Mouse (Mus musculus) heart, embryonic 11.5 days (tissue): Measurements from ENCODE around the gene Ppl. TPM values are rescaled to one million over a fixed set of nuclear protein-coding genes. Genes with fewer than 3 reads are reported as not detected.

Experiments
- ATAC-seq: fragments of 200-750 bp; cut with Nextera tagmentation; replicated peaks from 2 replicates; pipeline ENCODE4 v1.8.0; 2017; ENCODE audit warnings: moderate library complexity; ENCODE audit not compliant: insufficient number of reproducible peaks, low FRiP score, low TSS enrichment
- H3K27ac ChIP-seq: fragments of 300-500 bp; sonication (generic); 2 replicates; pipeline ENCODE4 v1.5.1; 2014; ENCODE audit warnings: mild to moderate bottlenecking, low read depth, low read length
- H3K27me3 ChIP-seq: fragments of 300-500 bp; sonication (generic); 2 replicates; pipeline ENCODE4 v1.6.1; 2014; ENCODE audit warnings: mild to moderate bottlenecking, low read length, mixed read lengths; ENCODE audit not compliant: control insufficient read depth, insufficient read depth
- H3K36me3 ChIP-seq: fragments of 300-500 bp; sonication (generic); 2 replicates; pipeline ENCODE4 v1.6.1; 2014; ENCODE audit warnings: mild to moderate bottlenecking, low read length, moderate library complexity, mixed read lengths; ENCODE audit not compliant: control insufficient read depth, insufficient read depth
- H3K4me1 ChIP-seq: fragments of 300-500 bp; sonication (generic); 2 replicates; pipeline ENCODE4 v1.6.1; 2014; ENCODE audit warnings: low read length; ENCODE audit not compliant: control insufficient read depth, insufficient read depth
- H3K4me2 ChIP-seq: fragments of 300-500 bp; sonication (generic); 2 replicates; pipeline ENCODE4 v1.6.1; 2014; ENCODE audit warnings: mild to moderate bottlenecking, moderate library complexity
- H3K4me3 ChIP-seq: fragments of 300-500 bp; sonication (generic); 2 replicates; pipeline ENCODE4 v1.5.1; 2014; ENCODE audit warnings: low read depth, low read length
- H3K9ac ChIP-seq: fragments of 300-500 bp; sonication (generic); 2 replicates; pipeline ENCODE4 v1.6.1; 2014; ENCODE audit warnings: mild to moderate bottlenecking, low read depth, low read length, moderate library complexity
- H3K9me3 ChIP-seq: fragments of 300-500 bp; sonication (generic); replicated peaks from 2 replicates; pipeline ENCODE4 v1.6.1; 2016; ENCODE audit warnings: low read length; ENCODE audit not compliant: control insufficient read depth
- WGBS: fragments of 180-500 bp; shearing (Covaris S2); extraction: QIAGEN DNeasy Blood & Tissue Kit; methylation state at CpG from one replicate; pipeline ENCODE4 v1.1.7; 2014; ENCODE audit not compliant: insufficient replicate concordance; 5-methylcytosine and 5-hydroxymethylcytosine counted together
- polyA plus RNA-seq: library from polyadenylated mRNA; unstranded; fragments of >200 nt; fragmentation: Nextera tagmentation; extraction: Ambion mirVana; gene quantifications from 2 replicates; pipeline ENCODE4 v1.2.1, GENCODE M21; 2014

Ppl gene
- polyA plus RNA-seq, 1 experiment from 2014 or later: 1.3 TPM

DNA sequence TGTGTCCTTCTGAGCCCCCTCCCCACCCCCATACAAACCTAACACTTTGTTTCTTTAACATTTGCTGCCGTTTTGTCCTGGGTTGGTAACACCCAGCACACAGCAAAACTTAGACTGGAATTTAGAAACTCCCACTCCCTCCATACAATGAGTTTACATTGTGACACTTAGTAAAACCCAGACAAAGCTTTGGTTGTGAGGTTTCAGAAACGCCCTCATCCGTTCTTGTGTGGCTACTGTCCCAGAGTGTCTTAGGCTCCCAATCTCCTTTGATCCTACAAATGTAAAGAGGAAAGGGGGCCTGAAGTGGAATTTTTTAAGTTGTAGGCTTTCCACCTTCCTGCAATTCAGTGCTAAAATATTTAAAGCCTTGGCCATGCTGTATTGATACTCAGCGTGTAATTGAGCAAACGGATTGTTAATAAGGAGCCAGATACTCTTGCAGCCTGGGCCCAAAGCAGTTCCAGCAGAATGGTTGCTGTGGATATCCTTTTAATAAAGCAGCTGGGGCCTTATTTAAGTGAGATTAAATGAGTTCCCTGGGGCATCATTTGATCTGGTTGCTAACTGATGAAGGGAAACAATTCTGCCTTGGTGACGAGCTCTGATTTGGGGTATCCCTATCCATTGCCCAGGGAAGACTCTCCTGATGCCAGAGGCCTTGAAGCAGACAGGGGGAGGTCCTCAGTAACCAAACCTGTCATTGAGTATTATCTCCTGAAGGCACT, 21.2 kb upstream of the Ppl start:
- no peak overlapping the region for H3K4me3 ChIP-seq
- H3K9ac ChIP-seq: no peak overlapping the region
- H3K27me3 ChIP-seq: peaks cover 9% of the 10 kb centered on the region; the same call in 1 of the 2 replicates
- WGBS: 59% methylated on average over 6 of the region's 6 CpGs
- no peak overlapping the region for H3K4me2 ChIP-seq
- no peaks in the 10 kb centered on the region for H3K4me1 ChIP-seq
- no peaks in the 10 kb centered on the region for H3K36me3 ChIP-seq
- H3K27ac ChIP-seq: no peak overlapping the region
- ATAC-seq: no peak
- no peaks in the 10 kb centered on the region for H3K9me3 ChIP-seq

DNA sequence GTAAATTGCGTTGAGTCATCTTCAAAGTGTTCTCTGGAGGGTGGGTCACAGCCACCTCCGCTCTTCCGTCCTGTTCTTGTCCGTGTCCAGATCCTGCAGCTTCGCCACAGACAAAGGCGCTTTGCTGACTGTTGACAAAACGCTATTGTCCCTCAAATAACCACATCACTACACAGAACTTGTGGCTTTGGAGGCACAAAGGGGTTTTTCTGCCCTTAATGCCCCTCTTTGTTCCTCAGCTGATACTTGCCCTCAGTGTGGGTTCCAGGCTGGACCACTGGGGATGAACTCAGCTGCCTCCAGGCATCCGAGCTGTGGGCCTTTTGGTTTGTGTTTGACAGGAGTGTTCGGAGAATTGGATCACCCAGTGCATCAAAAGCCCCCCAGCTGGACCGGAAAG, 18.3 kb upstream of the Ppl start:
- ATAC-seq: no peak

DNA sequence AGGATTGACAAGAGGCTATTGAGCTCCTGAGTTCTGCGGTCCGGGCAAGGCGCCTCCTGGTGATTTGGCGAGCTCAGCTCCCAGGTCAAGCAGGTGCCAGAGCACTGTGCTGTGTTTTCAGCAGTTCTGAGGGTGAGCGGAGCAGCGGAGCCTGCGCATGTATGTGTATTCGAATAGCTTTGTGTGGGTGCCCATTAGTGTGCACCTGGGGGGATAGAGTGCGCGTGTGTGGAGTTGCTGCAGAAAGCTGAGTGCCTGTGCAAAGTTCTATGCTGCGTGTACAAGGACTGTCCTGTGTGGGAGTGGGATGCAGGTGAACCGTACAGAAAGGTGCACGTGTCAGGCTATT, 14.8 kb upstream of the Ppl start, which contains the start of gene Sec14l5:
Gene Sec14l5 (plus strand): TSS at position 73 of the 349 bp plus-strand sequence.
- peak; percentile 7; the same call in 1 of the 2 replicates for ATAC-seq
- peak within 1 kb of the TSS; percentile 27 for H3K4me3 ChIP-seq
- H3K4me1 ChIP-seq: peaks cover 4% of the 10 kb centered on the region; the same call in 1 of the 2 replicates
- peak within 1 kb of the TSS; percentile 68 for H3K4me2 ChIP-seq
- no peaks in the 10 kb centered on the region for H3K36me3 ChIP-seq
- H3K9me3 ChIP-seq: no peaks in the 10 kb centered on the region
- H3K9ac ChIP-seq: no peak within 1 kb of the TSS
- H3K27ac ChIP-seq: no peak within 1 kb of the TSS
- 18% methylated on average over 13 of the region's 13 CpGs for WGBS
- H3K27me3 ChIP-seq: peaks cover 19% of the 10 kb centered on the region

More for the DNA sequence above, 18.3 kb upstream of the Ppl start:
- Histone ChIP-seq H3K27ac (no peak overlapping the region), H3K9me3 (no peaks in the 10 kb centered on the region), H3K27me3 (peaks cover 19% of the 10 kb centered on the region), H3K4me1 (peaks cover 4% of the 10 kb centered on the region; the same call in 1 of the 2 replicates), H3K4me3 (no peak overlapping the region), H3K9ac (no peak overlapping the region), H3K36me3 (no peaks in the 10 kb centered on the region), H3K4me2 (no peak overlapping the region)
- 76% methylated on average over 10 of the region's 10 CpGs for WGBS

DNA sequence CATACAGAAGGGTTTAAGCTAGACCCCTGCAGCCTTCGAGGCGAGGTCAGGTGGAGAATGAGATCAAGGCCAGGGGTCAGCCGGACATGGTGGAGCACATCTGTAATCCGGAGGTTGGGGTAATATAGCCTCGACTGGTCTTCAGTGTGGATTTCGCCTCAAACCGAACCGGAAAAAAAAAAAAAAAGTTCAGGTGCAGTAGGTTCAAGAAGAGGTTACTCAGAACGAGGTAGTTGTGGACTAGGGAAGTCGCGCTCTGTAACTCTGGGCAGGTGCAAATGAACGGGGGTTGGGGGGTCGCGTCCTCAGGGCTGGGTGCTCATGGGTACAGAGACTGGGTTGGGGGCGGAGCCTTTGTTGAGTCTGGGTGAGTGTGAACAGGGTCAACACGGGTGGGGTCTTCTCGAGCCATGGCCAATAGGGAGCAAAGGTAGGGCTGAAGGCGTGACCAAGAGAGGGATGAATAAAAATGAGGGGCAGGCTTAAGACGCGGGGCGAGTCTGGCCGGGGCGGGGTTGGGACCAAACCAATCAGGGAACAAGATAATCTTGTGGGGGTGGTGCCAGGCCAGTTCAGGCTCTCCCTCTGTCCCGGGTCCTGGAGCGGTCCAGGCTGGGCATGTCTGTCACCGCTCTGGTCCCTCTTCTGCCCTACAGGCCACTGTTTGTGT, 14.3 kb upstream of the Ppl start:
- WGBS: 3% methylated on average over 26 of the region's 26 CpGs

DNA sequence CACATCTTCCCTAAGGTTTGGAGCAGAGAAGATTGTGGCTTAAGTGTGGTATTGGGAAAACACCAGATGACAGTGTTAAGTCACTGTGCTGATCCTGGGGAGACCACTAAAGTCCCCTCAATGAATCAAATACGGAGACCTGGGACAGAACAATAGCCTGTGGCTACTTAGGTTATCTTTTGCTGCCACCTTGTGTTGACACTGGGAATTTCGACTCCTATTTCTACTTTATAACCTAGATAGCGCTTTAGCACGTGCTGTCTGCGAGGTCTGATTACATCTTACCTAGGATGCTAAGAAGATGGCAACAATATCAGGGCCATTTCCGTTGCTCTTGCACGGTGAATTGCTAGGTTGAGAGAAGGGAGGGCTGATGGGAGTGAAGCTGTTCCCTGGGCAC, 13.3 kb upstream of the Ppl start:
- Histone ChIP-seq H3K4me2 (peak overlapping the region; percentile 22; the same call in 1 of the 2 replicates), H3K9ac (no peak overlapping the region), H3K27me3 (peaks cover 16% of the 10 kb centered on the region), H3K9me3 (no peaks in the 10 kb centered on the region), H3K27ac (no peak overlapping the region), H3K36me3 (no peaks in the 10 kb centered on the region), H3K4me3 (no peak overlapping the region), H3K4me1 (peaks cover 4% of the 10 kb centered on the region; the same call in 1 of the 2 replicates)
- 1% methylated on average over 7 of the region's 7 CpGs for WGBS
- no peak for ATAC-seq

More for the DNA sequence above, 14.3 kb upstream of the Ppl start:
- peaks cover 4% of the 10 kb centered on the region; the same call in 1 of the 2 replicates for H3K4me1 ChIP-seq
- H3K9me3 ChIP-seq: no peaks in the 10 kb centered on the region
- peak; percentile 83 for ATAC-seq
- H3K9ac ChIP-seq: no peak overlapping the region
- H3K4me3 ChIP-seq: peak overlapping the region; percentile 27
- peak overlapping the region; percentile 68 for H3K4me2 ChIP-seq
- H3K27ac ChIP-seq: no peak overlapping the region
- H3K27me3 ChIP-seq: peaks cover 19% of the 10 kb centered on the region
- H3K36me3 ChIP-seq: no peaks in the 10 kb centered on the region

DNA sequence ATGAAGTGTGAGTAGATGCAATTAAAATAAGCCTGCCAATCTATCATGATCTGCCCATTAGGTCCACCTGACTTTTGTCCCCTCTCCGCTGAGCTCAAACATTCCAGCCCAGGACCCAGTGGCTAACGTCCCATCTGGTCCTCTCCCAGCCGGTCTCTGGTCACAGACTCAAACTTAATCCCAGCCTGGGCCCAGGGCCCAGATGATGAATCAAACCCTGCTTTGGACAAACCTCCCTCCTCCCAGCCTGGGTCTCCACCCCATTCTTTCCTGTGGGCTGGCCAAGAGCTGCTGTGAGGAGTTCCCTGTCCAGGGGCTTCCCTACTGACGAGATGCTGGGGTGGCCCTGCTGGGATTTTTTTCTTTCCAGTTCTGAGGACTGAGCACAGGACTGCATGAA, 7.5 kb upstream of the Ppl start:
- no peaks in the 10 kb centered on the region for H3K9me3 ChIP-seq
- H3K9ac ChIP-seq: no peak overlapping the region
- WGBS: 39% methylated on average over 4 of the region's 4 CpGs
- no peak overlapping the region for H3K27ac ChIP-seq
- no peak for ATAC-seq
- H3K4me3 ChIP-seq: no peak overlapping the region
- peaks cover 4% of the 10 kb centered on the region for H3K27me3 ChIP-seq
- H3K4me1 ChIP-seq: peaks cover 12% of the 10 kb centered on the region
- H3K36me3 ChIP-seq: no peaks in the 10 kb centered on the region
- no peak overlapping the region for H3K4me2 ChIP-seq

DNA sequence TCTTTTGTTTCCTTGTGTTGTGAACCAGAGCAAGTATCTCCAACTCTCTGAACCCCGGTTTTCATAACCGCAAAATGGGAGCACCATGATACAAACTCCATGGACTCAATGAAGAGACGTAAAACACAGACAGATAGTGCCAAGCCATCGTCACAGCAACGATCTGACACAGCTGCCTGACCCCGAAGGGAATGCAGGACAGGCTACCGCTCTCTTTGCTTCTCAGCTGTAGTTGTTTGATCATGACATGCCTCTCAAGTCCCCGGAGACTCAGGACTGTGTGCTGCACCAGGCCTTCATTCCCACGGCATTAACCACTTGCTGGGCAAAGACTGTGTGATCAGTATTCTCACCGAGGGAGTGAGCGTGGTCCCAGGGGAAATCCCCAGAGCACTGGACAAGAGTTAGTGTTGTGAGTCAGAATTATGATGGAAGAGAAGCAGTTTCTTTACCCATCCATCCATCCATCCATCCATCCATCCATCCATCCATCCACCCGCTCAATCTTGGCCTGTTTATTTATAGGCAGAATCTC, 4.9 kb upstream of the Ppl start:
- Histone ChIP-seq H3K4me3 (no peak overlapping the region), H3K27me3 (peaks cover 27% of the 10 kb centered on the region), H3K9ac (no peak overlapping the region), H3K9me3 (no peaks in the 10 kb centered on the region), H3K27ac (no peak overlapping the region), H3K4me2 (no peak overlapping the region), H3K4me1 (peaks cover 19% of the 10 kb centered on the region), H3K36me3 (no peaks in the 10 kb centered on the region)
- ATAC-seq: no peak
- WGBS: 69% methylated on average over 12 of the region's 12 CpGs

DNA sequence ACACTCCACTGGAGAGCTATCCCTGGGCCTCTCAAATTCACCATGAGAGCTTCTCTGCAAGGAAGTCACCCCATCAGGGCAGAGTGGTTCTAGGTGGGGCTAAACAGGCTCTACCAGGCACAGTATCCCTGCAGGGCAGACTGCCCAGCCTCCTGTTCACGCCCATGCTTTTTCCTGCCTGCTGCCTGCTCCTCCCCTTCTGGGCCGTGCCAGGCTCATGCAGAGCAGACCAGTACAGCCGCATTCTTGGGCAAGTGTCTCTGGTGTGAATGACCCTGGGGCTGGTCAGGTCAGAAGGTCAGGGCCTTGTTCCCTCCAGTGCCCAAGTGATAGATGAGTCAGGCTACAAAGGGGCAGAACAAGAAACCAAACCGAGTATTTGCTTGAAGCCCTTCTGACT, 4.3 kb upstream of the Ppl start:
- Histone ChIP-seq H3K36me3 (no peaks in the 10 kb centered on the region), H3K4me2 (no peak overlapping the region), H3K9ac (no peak overlapping the region), H3K4me1 (peaks cover 21% of the 10 kb centered on the region), H3K27me3 (peaks cover 33% of the 10 kb centered on the region), H3K4me3 (no peak overlapping the region), H3K9me3 (no peaks in the 10 kb centered on the region), H3K27ac (no peak overlapping the region)
- ATAC-seq: 0 out of 2 replicates have a peak, but pooled peaks have one; percentile 23
- 23% methylated on average over 4 of the region's 4 CpGs for WGBS
